17 mouse cellular contexts compared by ENCODE assay signal in genomic region chr7:74173230-74173612, GRCm38 (mm10).
A peak's percentile ranks its signal among the peaks of the same experiment; 100 is the strongest.
DNase-seq lines count a peak whose midpoint lies in the region; ATAC-seq and TF ChIP-seq lines count a peak whose summit lies in the region.
"Had no signal": no experiment of that assay in that cellular context is flagged by ENCODE, and none has a peak within 500 bp of the region (broad histone marks: within the 10 kb centered on the region; RNA-seq: fewer than 3 reads in every experiment).

No protein-coding gene starts in this region.

- no peak overlapping the region for H3K4me2 ChIP-seq in embryonic facial prominence, embryonic 14.5 days (ENCODE audit: low read depth, low read length)
- H3K4me2 ChIP-seq in lung, embryonic 15.5 days = peak overlapping the region; percentile 33
- H3K4me2 ChIP-seq: embryonic facial prominence, embryonic 12.5 days; liver, embryonic 15.5 days; neural tube, embryonic 15.5 days had no signal

- H3K27me3 ChIP-seq in heart, embryonic 10.5 days (ENCODE audit: insufficient read depth, poor library complexity, severe bottlenecking) = no peaks in the 10 kb centered on the region
- H3K27me3 ChIP-seq in embryonic facial prominence, embryonic 14.5 days (replicated peaks; ENCODE audit: control insufficient read depth, insufficient read depth, low read length) = no peaks in the 10 kb centered on the region
- H3K27me3 ChIP-seq in lung, embryonic 15.5 days = no peaks in the 10 kb centered on the region
- H3K27me3 ChIP-seq: embryonic facial prominence, embryonic 12.5 days; liver, embryonic 15.5 days; neural tube, embryonic 15.5 days had no signal

- ATAC-seq in embryonic facial prominence, embryonic 14.5 days (ENCODE audit: low read depth) = peak; percentile 75
- ATAC-seq in lung, embryonic 15.5 days (ENCODE audit: borderline replicate concordance, extremely low read depth, low FRiP score, low TSS enrichment) = peak; percentile 80
- ATAC-seq in granulocyte monocyte progenitor cell, adult 5-6 weeks (replicated peaks; ENCODE audit: poor library complexity, severe bottlenecking) = no peak
- ATAC-seq: midbrain, embryonic 16.5 days had no signal

- H3K36me3 ChIP-seq in heart, embryonic 10.5 days = no peaks in the 10 kb centered on the region
- no peaks in the 10 kb centered on the region for H3K36me3 ChIP-seq in embryonic facial prominence, embryonic 14.5 days (ENCODE audit: control insufficient read depth, insufficient read depth, low read length)
- no peaks in the 10 kb centered on the region for H3K36me3 ChIP-seq in lung, embryonic 15.5 days
- H3K36me3 ChIP-seq: embryonic facial prominence, embryonic 12.5 days; liver, embryonic 15.5 days; neural tube, embryonic 15.5 days had no signal

- H3K9ac ChIP-seq in embryonic facial prominence, embryonic 14.5 days (ENCODE audit: low read depth, low read length) = no peak overlapping the region
- H3K9ac ChIP-seq in lung, embryonic 15.5 days = no peak overlapping the region
- H3K9ac ChIP-seq: embryonic facial prominence, embryonic 12.5 days; liver, embryonic 15.5 days; neural tube, embryonic 15.5 days had no signal

- DNase-seq in heart, embryonic 10.5 days (ENCODE audit: low spot score) = no peak
- DNase-seq in heart, postnatal 4 days = no peak
- peak; percentile 20 for DNase-seq in R1 (ENCODE audit: low read depth, low spot score)
- DNase-seq in embryonic facial prominence, embryonic 14.5 days (ENCODE audit: low spot score) = peak; percentile 78
- DNase-seq in spleen, adult 18-20 months = no peak
- no peak for DNase-seq in gastrocnemius, adult 2 months
- DNase-seq: adrenal gland, adult 2 months; cerebellum, adult 11 months; gastrocnemius, postnatal 25 days; heart, postnatal 10 days; kidney, adult 8-10 months had no signal

- TF ChIP-seq CTCF in gastrocnemius, adult 2 months (IDR thresholded peaks at IDR 0.05) = no peak

- no peaks in the 10 kb centered on the region for H3K9me3 ChIP-seq in heart, embryonic 10.5 days
- H3K9me3 ChIP-seq in embryonic facial prominence, embryonic 14.5 days (ENCODE audit: control insufficient read depth, low read length) = no peaks in the 10 kb centered on the region
- no peaks in the 10 kb centered on the region for H3K9me3 ChIP-seq in lung, embryonic 15.5 days
- H3K9me3 ChIP-seq: embryonic facial prominence, embryonic 12.5 days; liver, embryonic 15.5 days; neural tube, embryonic 15.5 days had no signal

- peak overlapping the region; percentile 29; the same call in 1 of the 2 replicates for H3K27ac ChIP-seq in heart, embryonic 10.5 days
- H3K27ac ChIP-seq in embryonic facial prominence, embryonic 14.5 days (replicated peaks; ENCODE audit: low read depth, low read length) = peak overlapping the region; percentile 16; the same call in 1 of the 2 replicates
- peak overlapping the region; percentile 73 for H3K27ac ChIP-seq in lung, embryonic 15.5 days
- H3K27ac ChIP-seq in gastrocnemius, adult 2 months = no peak overlapping the region
- H3K27ac ChIP-seq: embryonic facial prominence, embryonic 12.5 days; liver, embryonic 15.5 days; neural tube, embryonic 15.5 days had no signal

- no peak overlapping the region for H3K4me3 ChIP-seq in heart, embryonic 10.5 days
- no peak overlapping the region for H3K4me3 ChIP-seq in embryonic facial prominence, embryonic 14.5 days (ENCODE audit: low read depth, low read length)
- no peak overlapping the region for H3K4me3 ChIP-seq in lung, embryonic 15.5 days
- H3K4me3 ChIP-seq in gastrocnemius, adult 2 months = no peak overlapping the region
- H3K4me3 ChIP-seq: embryonic facial prominence, embryonic 12.5 days; liver, embryonic 15.5 days; neural tube, embryonic 15.5 days had no signal

- H3K4me1 ChIP-seq in heart, embryonic 10.5 days = peaks cover 4% of the 10 kb centered on the region; the same call in 1 of the 2 replicates
- H3K4me1 ChIP-seq in embryonic facial prominence, embryonic 14.5 days (ENCODE audit: control insufficient read depth, insufficient read depth, low read length) = peaks cover 10% of the 10 kb centered on the region
- peaks cover 23% of the 10 kb centered on the region for H3K4me1 ChIP-seq in lung, embryonic 15.5 days
- H3K4me1 ChIP-seq: liver, embryonic 15.5 days had no signal

- intact Hi-C loops in gastrocnemius, adult 2 months (cut with DNase I) = no loop called here

- WGBS in heart, embryonic 10.5 days = 22% methylated on average over 2 of the region's 2 CpGs
- 28% methylated on average over 2 of the region's 2 CpGs for WGBS in embryonic facial prominence, embryonic 14.5 days
- 2% methylated on average over 2 of the region's 2 CpGs for WGBS in lung, embryonic 15.5 days

Comparison
In these comparisons a context has a peak if more than half of its experiments do, and no peak if none do; other contexts are left out.
1. DNase-seq: peak in R1 (single experiment) and embryonic facial prominence, embryonic 14.5 days (single experiment); none in heart, embryonic 10.5 days (single experiment), heart, postnatal 4 days (single experiment), spleen, adult 18-20 months (0 of 2) and gastrocnemius, adult 2 months (single experiment).